In genomic region chr1:118476919-118477318, GRCm38 (mm10) we compare ENCODE assay signal across 9 mouse cellular contexts.
DNase-seq lines count a peak whose midpoint lies in the region; ATAC-seq lines count a peak whose summit lies in the region.
"Had no signal": no experiment of that assay in that cellular context is flagged by ENCODE, and none has a peak within 500 bp of the region (broad histone marks: within the 10 kb centered on the region; RNA-seq: fewer than 3 reads in every experiment).

No protein-coding gene starts in this region.

- no peak overlapping the region for H3K27ac ChIP-seq in embryonic facial prominence, embryonic 14.5 days (replicated peaks; ENCODE audit: low read depth, low read length)
- H3K27ac ChIP-seq: midbrain, embryonic 12.5 days had no signal

- WGBS in embryonic facial prominence, embryonic 14.5 days, result 61% methylated on average over 4 of the region's 4 CpGs

- peak; percentile 69 for ATAC-seq in cerebellum, adult (ENCODE audit: insufficient number of reproducible peaks, low FRiP score, low TSS enrichment)
- peak; percentile 54; the same call in 1 of the 2 replicates for ATAC-seq in embryonic facial prominence, embryonic 14.5 days (ENCODE audit: low read depth)

- H3K27me3 ChIP-seq in embryonic facial prominence, embryonic 14.5 days (replicated peaks; ENCODE audit: control insufficient read depth, insufficient read depth, low read length), result no peaks in the 10 kb centered on the region
- H3K27me3 ChIP-seq: midbrain, embryonic 12.5 days had no signal

- H3K9ac ChIP-seq in embryonic facial prominence, embryonic 14.5 days (ENCODE audit: low read depth, low read length), result no peak overlapping the region
- H3K9ac ChIP-seq: midbrain, embryonic 12.5 days had no signal

- no peak for DNase-seq in cerebellum, adult 8-10 months
- peak; percentile 57 to 58 for DNase-seq in right cerebral cortex, postnatal 10 days (ENCODE audit: low spot score in 2 of 2)
- DNase-seq in right cerebral cortex, postnatal 25 days, result no peak
- DNase-seq in embryonic facial prominence, embryonic 14.5 days (ENCODE audit: low spot score), result peak; percentile 48
- peak; percentile 78 for DNase-seq in kidney, adult 9 months
- peak; percentile 51 for DNase-seq in lung, postnatal 14 days
- peak; percentile 53 for DNase-seq in thymus, postnatal 0 days (ENCODE audit: low spot score)

- no peak overlapping the region for H3K4me3 ChIP-seq in embryonic facial prominence, embryonic 14.5 days (ENCODE audit: low read depth, low read length)
- H3K4me3 ChIP-seq: midbrain, embryonic 12.5 days had no signal

- H3K36me3 ChIP-seq in embryonic facial prominence, embryonic 14.5 days (ENCODE audit: control insufficient read depth, insufficient read depth, low read length), result peaks cover 14% of the 10 kb centered on the region; the same call in 1 of the 2 replicates

- no peaks in the 10 kb centered on the region for H3K9me3 ChIP-seq in embryonic facial prominence, embryonic 14.5 days (ENCODE audit: control insufficient read depth, low read length)
- H3K9me3 ChIP-seq: midbrain, embryonic 12.5 days had no signal

- no peaks in the 10 kb centered on the region for H3K4me1 ChIP-seq in embryonic facial prominence, embryonic 14.5 days (ENCODE audit: control insufficient read depth, insufficient read depth, low read length)

- no peak overlapping the region for H3K4me2 ChIP-seq in embryonic facial prominence, embryonic 14.5 days (ENCODE audit: low read depth, low read length)
- H3K4me2 ChIP-seq: midbrain, embryonic 12.5 days had no signal

Comparison
In these comparisons a context has a peak if more than half of its experiments do, and no peak if none do; other contexts are left out.
1. DNase-seq: peak in right cerebral cortex, postnatal 10 days (2 of 2), embryonic facial prominence, embryonic 14.5 days (single experiment), kidney, adult 9 months (single experiment), lung, postnatal 14 days (single experiment) and thymus, postnatal 0 days (single experiment); none in cerebellum, adult 8-10 months (single experiment) and right cerebral cortex, postnatal 25 days (single experiment).